Mouse (Mus musculus) ovary, adult 18-20 months (tissue): ENCODE data around the gene Src.
A peak's percentile ranks its signal among the peaks of the same experiment; 100 is the strongest.
"Not testable (repeated sequence)": the region's sequence is repeated elsewhere in the genome, so short reads cannot be mapped to it uniquely, and the experiment has no call there.

Experiments
- DNase-seq: peaks from one replicate; pipeline ENCODE4 v3.0.0; 2022; ENCODE audit warnings: low spot score, mixed read lengths

The Src gene

GRCm38 (mm10) chr2:157418206-157418605 is at the start of gene Src:
Gene Src, plus strand, starts transcription at chr2:157418444.
- DNase-seq, result no peak

DNA sequence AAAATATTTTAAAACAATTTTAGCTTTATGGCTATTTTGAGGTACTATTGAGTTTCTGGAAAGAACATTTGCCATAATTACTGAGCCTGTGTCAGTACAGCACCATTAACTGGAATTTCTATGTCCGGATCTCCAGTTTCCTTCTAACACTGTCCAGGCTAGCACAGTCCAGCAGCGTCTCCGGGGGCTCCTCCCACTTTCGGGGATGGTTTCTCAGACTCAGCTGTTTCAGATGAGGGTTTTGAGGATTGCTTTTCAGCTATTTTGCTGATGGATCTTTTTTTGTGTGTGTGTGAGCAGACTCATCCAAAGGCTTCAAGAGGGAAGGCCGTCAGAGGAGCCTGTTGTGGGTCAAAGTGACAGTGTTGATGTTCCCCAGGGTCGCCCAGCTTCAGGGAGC is 46.5 kb upstream of the Src start:
- no peak for DNase-seq

DNA sequence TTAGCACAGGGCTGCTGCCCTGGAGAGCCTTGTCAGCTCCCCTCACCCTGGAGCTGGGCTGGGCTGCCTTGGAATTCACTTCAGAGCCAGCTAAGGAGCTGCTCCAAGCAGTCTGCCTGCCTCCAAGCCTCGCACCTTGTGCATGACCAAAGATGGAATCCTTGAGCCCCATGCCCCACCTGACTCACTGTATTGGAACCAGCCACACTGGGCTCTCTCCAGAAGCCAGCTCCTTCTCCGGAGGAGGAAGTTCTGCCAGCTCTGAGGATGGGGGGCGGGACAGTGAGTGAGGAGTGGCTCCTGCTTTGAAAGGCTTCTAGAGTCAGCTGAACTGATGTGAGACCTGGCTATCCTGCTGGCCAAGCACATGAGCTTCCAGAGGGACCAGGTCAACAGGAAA is 44.6 kb upstream of the Src start:
- no peak for DNase-seq

- no peak for DNase-seq
Observed at GRCm38 (mm10) chr2:157375051-157375450, 43.2 kb upstream of the Src start.

DNA sequence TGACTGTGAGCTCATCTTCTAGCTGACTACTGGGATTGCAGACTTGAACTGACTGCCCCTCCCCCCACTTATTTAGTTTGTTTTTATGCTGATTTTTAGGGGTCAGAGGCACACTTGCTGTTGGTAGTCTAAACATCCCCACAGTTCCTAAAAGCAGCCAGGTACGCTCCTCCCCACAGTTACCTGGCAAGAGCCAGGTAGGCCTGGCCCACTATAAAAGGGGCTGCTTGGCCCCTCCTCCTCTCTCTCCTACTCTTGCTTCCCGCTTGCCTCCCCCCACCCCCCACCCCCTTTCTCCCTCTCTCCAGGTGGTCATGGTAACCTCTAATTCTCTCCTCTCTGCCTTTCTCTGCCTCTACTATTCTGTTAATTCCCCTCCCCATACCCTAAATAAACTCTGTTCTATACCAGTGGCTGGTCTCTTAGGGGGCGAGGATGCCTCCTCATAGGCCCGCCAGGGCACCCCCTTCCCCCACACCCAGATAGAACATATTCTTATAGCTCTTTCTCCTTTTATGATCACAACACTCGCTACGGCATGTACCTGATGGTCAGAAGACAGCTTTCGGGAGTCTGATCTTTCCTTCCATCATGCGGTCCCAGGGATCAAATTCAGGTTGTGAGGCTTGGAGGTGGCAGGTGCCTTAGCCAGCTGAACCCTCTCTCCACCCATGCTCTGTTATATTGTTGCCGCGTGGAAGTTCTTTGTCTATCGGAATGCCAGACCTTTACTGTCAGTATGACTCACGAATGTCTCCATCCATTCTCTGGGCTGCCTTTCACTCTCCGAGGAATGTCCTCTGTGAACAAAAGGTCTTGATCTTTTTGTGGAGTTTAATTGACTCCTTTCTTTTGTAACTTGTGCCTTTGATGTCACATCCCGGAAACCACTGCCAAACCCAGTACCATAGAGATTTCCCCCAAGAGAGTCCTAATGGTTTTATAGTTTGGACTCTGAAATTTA is 42.2 kb upstream of the Src start:
- DNase-seq, result no peak

DNA sequence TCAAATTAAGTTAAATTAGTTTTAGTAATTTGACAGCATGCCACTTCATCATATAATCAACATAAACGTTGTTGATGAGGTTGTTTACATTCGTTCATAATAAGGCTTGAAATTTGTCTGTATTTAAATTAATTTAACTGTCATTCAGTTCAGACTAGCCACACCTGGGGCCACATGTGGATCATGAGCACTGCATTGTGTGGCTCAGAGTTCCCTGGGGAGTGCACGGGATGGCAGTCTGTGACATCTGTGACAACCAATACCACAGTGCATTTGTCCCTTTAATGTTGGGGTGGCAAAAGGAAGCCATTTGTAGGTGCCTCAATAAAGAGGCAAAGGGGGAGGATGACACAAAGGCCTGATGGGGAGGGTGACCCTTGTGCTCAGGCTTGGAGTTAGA is 41.2 kb upstream of the Src start:
- no peak for DNase-seq

GRCm38 (mm10) chr2:157384836-157385235 is 33.4 kb upstream of the Src start:
- DNase-seq, result no peak

GRCm38 (mm10) chr2:157388901-157389590 is 29.2 kb upstream of the Src start:
- not testable (repeated sequence) for DNase-seq

GRCm38 (mm10) chr2:157389591-157389921 is 28.7 kb upstream of the Src start:
- DNase-seq, result no peak

- no peak for DNase-seq
Observed at GRCm38 (mm10) chr2:157392331-157392730, 25.9 kb upstream of the Src start.

DNA sequence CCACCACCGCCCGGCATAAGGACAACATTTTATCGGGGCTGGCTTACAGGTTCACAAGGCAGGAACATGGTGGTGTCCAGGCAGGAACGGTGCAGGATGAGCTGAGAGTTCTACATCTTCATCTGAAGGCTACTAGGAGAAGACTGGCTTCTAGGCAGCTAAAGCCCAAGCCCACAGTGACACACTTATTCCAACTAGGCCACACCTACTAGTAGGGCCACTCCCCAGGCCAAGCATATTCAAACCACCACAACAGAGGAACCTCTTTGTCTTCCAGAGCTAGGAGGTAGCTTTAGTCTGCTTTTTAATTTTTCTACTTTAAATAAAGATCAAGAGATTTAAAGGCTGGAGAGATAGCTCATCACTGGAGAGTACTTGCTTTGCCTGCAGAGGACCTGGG is 24.7 kb upstream of the Src start:
- no peak for DNase-seq

- DNase-seq, result no peak
Observed at GRCm38 (mm10) chr2:157394868-157395267, 23.4 kb upstream of the Src start.

GRCm38 (mm10) chr2:157395371-157395770 is 22.9 kb upstream of the Src start:
- DNase-seq, result no peak

- no peak for DNase-seq
Observed at GRCm38 (mm10) chr2:157395960-157396359, 22.3 kb upstream of the Src start.

DNA sequence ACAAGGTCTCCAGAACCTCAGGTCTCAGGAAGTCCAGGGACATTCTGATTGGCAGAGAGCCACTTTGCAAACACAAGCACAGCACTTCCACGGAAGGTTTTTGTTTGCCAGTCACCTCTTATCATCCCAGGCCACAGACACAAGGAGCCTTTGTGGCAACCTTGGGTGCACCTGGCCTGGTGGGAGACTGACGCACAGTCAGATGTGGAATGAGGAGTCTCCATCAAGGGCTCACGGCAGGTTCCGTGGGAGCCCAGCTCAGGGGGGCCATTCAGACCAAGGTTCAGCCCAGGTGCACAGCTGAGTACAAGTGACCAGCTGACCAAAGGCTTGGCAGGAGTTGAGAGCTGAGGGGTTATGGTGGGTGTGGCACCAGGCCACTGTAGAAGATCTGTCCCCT is 20.9 kb upstream of the Src start:
- DNase-seq, result no peak

DNA sequence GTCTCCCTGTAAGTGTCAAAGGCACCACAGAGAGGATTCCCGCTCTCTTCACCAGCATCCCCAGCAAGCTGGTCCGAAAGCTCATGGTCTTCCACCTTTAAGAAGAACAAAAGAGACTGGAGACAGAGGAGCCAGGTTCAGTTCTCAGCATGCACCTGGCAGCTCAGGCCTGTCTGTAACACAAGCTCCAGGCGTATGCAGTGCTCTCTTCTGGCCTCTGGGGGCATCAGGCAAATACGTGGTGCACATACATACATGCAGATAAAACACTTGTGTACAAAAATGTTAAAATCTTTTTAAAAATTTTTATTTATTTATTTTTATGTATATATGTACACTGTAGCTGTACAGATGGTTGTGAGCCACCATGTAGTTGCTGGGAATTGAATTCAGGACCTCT is 19.7 kb upstream of the Src start:
- no peak for DNase-seq

DNA sequence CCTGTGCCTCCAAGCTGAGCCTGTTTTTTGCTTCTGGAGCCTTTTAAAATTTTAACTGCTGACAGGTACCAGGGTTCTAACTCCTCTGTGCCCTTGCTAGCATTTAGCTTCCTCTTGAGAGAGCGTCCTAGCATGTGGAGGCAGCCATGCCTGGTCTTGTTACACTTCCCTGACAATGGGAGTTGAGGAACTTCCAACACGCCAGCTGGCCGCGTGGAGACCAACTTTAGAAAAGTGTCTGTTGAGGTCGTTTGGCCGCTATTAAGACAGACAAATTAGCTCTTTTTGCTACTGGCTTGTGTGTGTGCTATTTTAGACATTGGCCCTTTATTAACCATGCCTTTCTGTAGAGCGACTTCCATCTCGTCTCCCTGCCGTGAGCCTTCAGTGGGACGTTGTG is 18.4 kb upstream of the Src start:
- DNase-seq, result no peak

- DNase-seq, result no peak
Observed at GRCm38 (mm10) chr2:157400491-157400890, 17.8 kb upstream of the Src start.

DNA sequence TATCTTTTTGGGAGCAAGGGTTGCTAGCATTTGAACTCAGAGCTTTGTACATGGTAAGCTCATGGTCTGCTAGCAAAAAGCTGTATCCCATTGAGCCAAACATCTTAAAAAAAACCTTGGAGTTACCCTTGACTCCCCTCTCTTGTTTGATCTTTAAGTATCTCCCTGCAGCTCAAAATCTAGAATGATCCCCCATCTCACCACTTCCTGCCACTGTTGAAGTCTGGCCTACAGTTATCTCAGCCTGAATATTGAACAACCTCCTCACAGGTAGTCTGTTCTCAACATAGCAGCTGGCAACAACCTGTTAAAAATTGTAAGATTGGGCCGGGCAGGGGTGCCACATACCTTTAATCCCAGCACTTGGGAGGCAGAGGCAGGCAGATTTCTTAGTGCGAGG is 17.0 kb upstream of the Src start:
- no peak for DNase-seq

GRCm38 (mm10) chr2:157407596-157407995 is 10.6 kb upstream of the Src start:
- peak; percentile 35 for DNase-seq

GRCm38 (mm10) chr2:157409793-157410533 is 8.3 kb upstream of the Src start:
- DNase-seq, result no peak

DNA sequence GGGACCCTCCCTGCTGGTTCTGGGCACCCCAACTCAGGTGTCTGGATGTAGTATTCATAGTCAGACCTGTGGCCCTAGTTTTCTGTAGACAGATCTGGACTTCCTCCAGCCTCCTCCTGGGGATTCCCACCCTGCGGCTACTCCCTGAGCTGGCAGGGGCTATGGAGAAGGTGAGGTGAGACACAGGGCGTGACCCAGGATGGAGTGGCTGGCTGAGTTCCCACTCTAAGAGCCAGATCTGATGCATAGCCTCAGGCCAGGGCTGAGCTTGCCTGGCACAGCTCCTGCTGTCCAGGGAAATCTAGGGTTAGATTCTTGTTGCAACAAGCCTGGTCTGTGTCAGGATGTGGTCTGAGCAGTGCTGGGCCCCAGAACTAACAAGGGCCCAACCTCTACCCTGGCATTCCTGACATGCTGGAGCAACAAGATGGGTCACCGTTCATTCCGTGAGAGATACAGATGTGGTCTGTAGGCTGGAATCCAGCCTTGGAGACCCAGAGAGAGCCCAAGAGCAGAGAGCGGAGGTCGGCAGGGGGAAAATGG is 7.0 kb upstream of the Src start:
- DNase-seq, result no peak
